13 mouse cellular contexts compared by ENCODE assay signal in the genomic region with DNA sequence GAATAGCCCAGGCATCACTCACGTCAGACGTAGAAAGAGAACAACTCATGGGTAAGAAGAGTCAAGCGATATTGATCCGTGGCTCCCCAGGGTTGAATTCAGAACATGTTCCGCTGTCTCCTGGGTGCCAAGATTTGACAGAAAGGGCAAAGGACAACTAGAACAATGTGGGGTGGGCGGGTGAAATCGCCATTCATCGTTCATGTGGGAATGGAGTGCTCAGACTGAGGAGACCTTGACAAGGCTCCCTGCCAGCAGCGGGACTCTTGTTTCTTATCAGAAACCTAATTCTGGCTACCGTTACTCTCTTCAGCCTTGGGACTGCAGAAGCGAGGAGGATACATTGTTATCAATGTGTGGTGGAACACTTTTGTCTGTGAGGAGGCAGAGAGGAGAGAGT. TPM values are rescaled to one million over a fixed set of nuclear protein-coding genes. Genes with fewer than 3 reads are reported as not detected.
DNase-seq lines count a peak whose midpoint lies in the region; ATAC-seq lines count a peak whose summit lies in the region.
"Had no signal": no experiment of that assay in that cellular context is flagged by ENCODE, and none has a peak within 500 bp of the region (broad histone marks: within the 10 kb centered on the region; RNA-seq: fewer than 3 reads in every experiment).

No protein-coding gene starts in this region.

- H3K4me2 ChIP-seq in hindbrain, embryonic 11.5 days (replicated peaks; ENCODE audit: low read depth, low read length), result no peak overlapping the region
- no peak overlapping the region for H3K4me2 ChIP-seq in hindbrain, embryonic 13.5 days
- H3K4me2 ChIP-seq: limb, embryonic 15.5 days; stomach, embryonic 15.5 days had no signal

- H3K4me3 ChIP-seq in hindbrain, embryonic 11.5 days (ENCODE audit: low read depth, low read length), result no peak overlapping the region
- no peak overlapping the region for H3K4me3 ChIP-seq in hindbrain, embryonic 13.5 days
- H3K4me3 ChIP-seq: limb, embryonic 15.5 days; stomach, embryonic 15.5 days had no signal

- H3K9me3 ChIP-seq in hindbrain, embryonic 11.5 days (ENCODE audit: control insufficient read depth, low read length), result no peaks in the 10 kb centered on the region
- no peaks in the 10 kb centered on the region for H3K9me3 ChIP-seq in hindbrain, embryonic 13.5 days
- H3K9me3 ChIP-seq: limb, embryonic 15.5 days; stomach, embryonic 15.5 days had no signal

- 0 out of 2 replicates have a peak, but pooled peaks cover 2% of the 10 kb centered on the region for H3K4me1 ChIP-seq in hindbrain, embryonic 11.5 days (replicated peaks; ENCODE audit: control insufficient read depth, insufficient read depth, low read length)
- peaks cover 2% of the 10 kb centered on the region for H3K4me1 ChIP-seq in hindbrain, embryonic 13.5 days (replicated peaks)
- H3K4me1 ChIP-seq: stomach, embryonic 15.5 days had no signal

- no peak overlapping the region for H3K9ac ChIP-seq in hindbrain, embryonic 11.5 days (ENCODE audit: low read depth, low read length)
- no peak overlapping the region for H3K9ac ChIP-seq in hindbrain, embryonic 13.5 days
- H3K9ac ChIP-seq: limb, embryonic 15.5 days; stomach, embryonic 15.5 days had no signal

- no peak for ATAC-seq in hindbrain, embryonic 11.5 days (ENCODE audit: low FRiP score)
- ATAC-seq in hindbrain, embryonic 13.5 days (ENCODE audit: low FRiP score), result no peak
- ATAC-seq in megakaryocyte progenitor cell, adult 5-6 weeks (replicated peaks; ENCODE audit: poor library complexity), result peak; percentile 61
- ATAC-seq in activated CD4-positive, CD25-positive, alpha-beta regulatory T cell, adult 4 months, result no peak
- ATAC-seq: Patski had no signal

- WGBS in hindbrain, embryonic 11.5 days, result 16% methylated on average over 11 of the region's 11 CpGs
- 12% methylated on average over 11 of the region's 11 CpGs for WGBS in hindbrain, embryonic 13.5 days

- peak; percentile 52 for DNase-seq in hindbrain, embryonic 11.5 days (ENCODE audit: low spot score)
- peak; percentile 14 for DNase-seq in MEL-GATA-1-ER (ENCODE audit: extremely low read depth, low read depth)
- DNase-seq in adrenal gland, postnatal 14 days, result peak; percentile 63
- DNase-seq in kidney, postnatal 4 days, result no peak
- DNase-seq: cerebellum, adult 18-20 months had no signal

- H3K27me3 ChIP-seq in hindbrain, embryonic 11.5 days (ENCODE audit: control insufficient read depth, insufficient read depth, low read length), result peaks cover 25% of the 10 kb centered on the region
- H3K27me3 ChIP-seq in hindbrain, embryonic 13.5 days, result peaks cover 52% of the 10 kb centered on the region
- H3K27me3 ChIP-seq: limb, embryonic 15.5 days; stomach, embryonic 15.5 days had no signal

- no peak overlapping the region for H3K27ac ChIP-seq in hindbrain, embryonic 11.5 days (ENCODE audit: low read depth, low read length)
- no peak overlapping the region for H3K27ac ChIP-seq in hindbrain, embryonic 13.5 days
- H3K27ac ChIP-seq: limb, embryonic 15.5 days; stomach, embryonic 15.5 days had no signal

- H3K36me3 ChIP-seq in hindbrain, embryonic 11.5 days (ENCODE audit: control insufficient read depth, insufficient read depth, low read length), result no peaks in the 10 kb centered on the region
- H3K36me3 ChIP-seq in hindbrain, embryonic 13.5 days, result no peaks in the 10 kb centered on the region
- H3K36me3 ChIP-seq: limb, embryonic 15.5 days; stomach, embryonic 15.5 days had no signal

RNA-seq across cellular contexts. Expression of a gene that starts 35.3 kb away (rescaled TPM):
- polyA plus RNA-seq in hindbrain, embryonic 11.5 days (2014; fragmentation: Nextera tagmentation; extraction: Ambion mirVana), result 486 and 529 TPM in 2 replicates
- polyA plus RNA-seq in hindbrain, embryonic 13.5 days (2015; fragmentation: Nextera tagmentation; extraction: Ambion mirVana), result 799 and 807 TPM in 2 replicates
- total RNA-seq in adrenal gland, postnatal 14 days (2021), result 205 and 233 TPM in 2 replicates
- 87.5 and 94.7 TPM in 2 replicates for total RNA-seq in megakaryocyte progenitor cell, adult 5-6 weeks (2015)
- 157 and 166 TPM in 2 replicates for total RNA-seq in megakaryocyte progenitor cell, adult 5-6 weeks (2017)
- 100 to 1,000 TPM; 197 to 224 TPM for polyA plus RNA-seq in activated CD4-positive, CD25-positive, alpha-beta regulatory T cell, adult 4 months (2017; shearing (Covaris generic))

RNA-seq across cellular contexts. Expression of a gene that starts 48.1 kb away (rescaled TPM):
- polyA plus RNA-seq in hindbrain, embryonic 11.5 days (2014; fragmentation: Nextera tagmentation; extraction: Ambion mirVana), result 0.60 and 1.1 TPM in 2 replicates
- 1.8 and 1.9 TPM in 2 replicates for polyA plus RNA-seq in hindbrain, embryonic 13.5 days (2015; fragmentation: Nextera tagmentation; extraction: Ambion mirVana)
- total RNA-seq in adrenal gland, postnatal 14 days (2021), result not detected in 2 replicates
- total RNA-seq in megakaryocyte progenitor cell, adult 5-6 weeks (2015), result not detected in 2 replicates
- not detected in 2 replicates for total RNA-seq in megakaryocyte progenitor cell, adult 5-6 weeks (2017)
- not detected for polyA plus RNA-seq in activated CD4-positive, CD25-positive, alpha-beta regulatory T cell, adult 4 months (2017; shearing (Covaris generic))
- total RNA-seq: gastrocnemius, postnatal 4 days had no signal
- polyA plus RNA-seq: intestine, embryonic 14.5 days; limb, embryonic 15.5 days; Patski had no signal

Comparison
In these comparisons a context has a peak if more than half of its experiments do, and no peak if none do; other contexts are left out.
1. DNase-seq: peak in hindbrain, embryonic 11.5 days (single experiment), MEL-GATA-1-ER (single experiment) and adrenal gland, postnatal 14 days (single experiment); none in kidney, postnatal 4 days (0 of 2).